Mouse (Mus musculus) embryonic facial prominence, embryonic 10.5 days (tissue): Measurements from ENCODE around the gene Abr. TPM values are rescaled to one million over a fixed set of nuclear protein-coding genes. Genes with fewer than 3 reads are reported as not detected.

Experiments used
- DNase-seq: peaks from one replicate; pipeline ENCODE4 v3.0.0-alpha.2; 2017; ENCODE audit warnings: low spot score
- H3K27ac ChIP-seq: fragments of 300-500 bp; sonication (generic); replicated peaks from 2 replicates; pipeline ENCODE4 v1.5.1; 2016; ENCODE audit warnings: mild to moderate bottlenecking
- H3K27me3 ChIP-seq: fragments of 300-500 bp; sonication (generic); replicated peaks from 2 replicates; pipeline ENCODE4 v1.6.1; 2016; ENCODE audit warnings: low read depth, mild to moderate bottlenecking; ENCODE audit not compliant: poor library complexity, severe bottlenecking
- H3K36me3 ChIP-seq: fragments of 300-500 bp; sonication (generic); replicated peaks from 2 replicates; pipeline ENCODE4 v1.6.1; 2016; ENCODE audit warnings: mild to moderate bottlenecking, moderate library complexity
- H3K4me1 ChIP-seq: fragments of 300-500 bp; sonication (generic); 2 replicates; pipeline ENCODE4 v1.6.1; 2016
- H3K4me3 ChIP-seq: fragments of 300-500 bp; sonication (generic); 2 replicates; pipeline ENCODE4 v1.5.1; 2016; ENCODE audit warnings: mild to moderate bottlenecking, moderate library complexity
- H3K9me3 ChIP-seq: fragments of 300-500 bp; sonication (generic); 2 replicates; pipeline ENCODE4 v1.6.1; 2016; ENCODE audit warnings: mild to moderate bottlenecking
- WGBS: fragments of 180-500 bp; shearing (Covaris S2); methylation state at CpG from one replicate; pipeline ENCODE4 v1.1.7; 2016; 5-methylcytosine and 5-hydroxymethylcytosine counted together
- polyA plus RNA-seq: library from polyadenylated mRNA; unstranded; fragments of >200 nt; fragmentation: Nextera tagmentation; extraction: Ambion mirVana; gene quantifications from 2 replicates; pipeline ENCODE4 v1.2.1, GENCODE M21; 2016

Abr gene
- polyA plus RNA-seq, 1 experiment from 2014 or later = 34.6 TPM

GRCm38 (mm10) chr11:76586119-76586518 is 36.0 kb downstream of the Abr start:
- DNase-seq = no peak
- H3K4me3 ChIP-seq = no peak overlapping the region
- H3K27ac ChIP-seq = no peak overlapping the region
- no peaks in the 10 kb centered on the region for H3K36me3 ChIP-seq
- H3K27me3 ChIP-seq = no peaks in the 10 kb centered on the region; the same call in 1 of the 2 replicates
- H3K4me1 ChIP-seq = peaks cover 3% of the 10 kb centered on the region; the same call in 1 of the 2 replicates
- 81% methylated on average over 3 of the region's 3 CpGs for WGBS
- H3K9me3 ChIP-seq = no peaks in the 10 kb centered on the region

GRCm38 (mm10) chr11:76577588-76578257 is 44.4 kb downstream of the Abr start:
- peak overlapping the region; percentile 16; the same call in 1 of the 2 replicates for H3K27ac ChIP-seq
- WGBS = 28% methylated on average over 12 of the region's 12 CpGs

GRCm38 (mm10) chr11:76572820-76573385 is 49.2 kb downstream of the Abr start:
- WGBS = 86% methylated on average over 6 of the region's 6 CpGs

More at GRCm38 (mm10) chr11:76577588-76578257, 44.4 kb downstream of the Abr start:
- Histone ChIP-seq H3K9me3 (no peaks in the 10 kb centered on the region), H3K4me1 (peaks cover 34% of the 10 kb centered on the region), H3K4me3 (no peak overlapping the region), H3K36me3 (no peaks in the 10 kb centered on the region), H3K27me3 (peaks cover 20% of the 10 kb centered on the region)
- DNase-seq = peak; percentile 93

GRCm38 (mm10) chr11:76571613-76571929 is 50.5 kb downstream of the Abr start:
- Histone ChIP-seq H3K36me3 (no peaks in the 10 kb centered on the region), H3K4me1 (peaks cover 75% of the 10 kb centered on the region), H3K9me3 (no peaks in the 10 kb centered on the region), H3K27ac (peak overlapping the region; percentile 86), H3K4me3 (peak overlapping the region; percentile 71), H3K27me3 (peaks cover 67% of the 10 kb centered on the region)
- WGBS = 4% methylated on average over 9 of the region's 9 CpGs
- DNase-seq = no peak

More at GRCm38 (mm10) chr11:76572820-76573385, 49.2 kb downstream of the Abr start:
- no peak overlapping the region for H3K27ac ChIP-seq
- peaks cover 67% of the 10 kb centered on the region for H3K27me3 ChIP-seq
- H3K9me3 ChIP-seq = no peaks in the 10 kb centered on the region
- DNase-seq = no peak
- H3K36me3 ChIP-seq = no peaks in the 10 kb centered on the region
- H3K4me3 ChIP-seq = no peak overlapping the region
- H3K4me1 ChIP-seq = peaks cover 75% of the 10 kb centered on the region

- H3K4me1 ChIP-seq = peaks cover 75% of the 10 kb centered on the region
- peaks cover 67% of the 10 kb centered on the region for H3K27me3 ChIP-seq
- H3K4me3 ChIP-seq = peak overlapping the region; percentile 71
- no peaks in the 10 kb centered on the region for H3K9me3 ChIP-seq
- under 1% methylated on average over 66 of the region's 66 CpGs for WGBS
- H3K36me3 ChIP-seq = no peaks in the 10 kb centered on the region
- DNase-seq = peak; percentile 82
- peak overlapping the region; percentile 86 for H3K27ac ChIP-seq
These were observed 51.1 kb downstream of the Abr start for GRCm38 (mm10) chr11:76570741-76571612.

GRCm38 (mm10) chr11:76570201-76570731 is 51.8 kb downstream of the Abr start:
- Histone ChIP-seq H3K27me3 (peaks cover 67% of the 10 kb centered on the region), H3K4me3 (peak overlapping the region; percentile 71), H3K9me3 (no peaks in the 10 kb centered on the region), H3K36me3 (no peaks in the 10 kb centered on the region), H3K27ac (peak overlapping the region; percentile 86), H3K4me1 (peaks cover 76% of the 10 kb centered on the region)
- WGBS = 6% methylated on average over 10 of the region's 10 CpGs
- DNase-seq = no peak

- H3K36me3 ChIP-seq = no peaks in the 10 kb centered on the region
- DNase-seq = peak; percentile 14
- H3K9me3 ChIP-seq = no peaks in the 10 kb centered on the region
- WGBS = 41% methylated on average over 3 of the region's 3 CpGs
- H3K4me1 ChIP-seq = peaks cover 75% of the 10 kb centered on the region
- H3K27me3 ChIP-seq = peaks cover 62% of the 10 kb centered on the region
- peak overlapping the region; percentile 71 for H3K4me3 ChIP-seq
- H3K27ac ChIP-seq = no peak overlapping the region
These were observed 52.7 kb downstream of the Abr start for GRCm38 (mm10) chr11:76569436-76569835.

- H3K4me3 ChIP-seq = no peak overlapping the region
- no peak overlapping the region for H3K27ac ChIP-seq
- WGBS = 50% methylated on average over 3 of the region's 3 CpGs
- no peaks in the 10 kb centered on the region for H3K36me3 ChIP-seq
- no peaks in the 10 kb centered on the region for H3K9me3 ChIP-seq
- peaks cover 31% of the 10 kb centered on the region for H3K27me3 ChIP-seq
- DNase-seq = peak; percentile 26
- peaks cover 84% of the 10 kb centered on the region for H3K4me1 ChIP-seq
These were observed 56.0 kb downstream of the Abr start for GRCm38 (mm10) chr11:76566081-76566480.

- Histone ChIP-seq H3K4me1 (peaks cover 50% of the 10 kb centered on the region), H3K27me3 (no peaks in the 10 kb centered on the region), H3K27ac (no peak overlapping the region; the same call in 1 of the 2 replicates), H3K4me3 (no peak overlapping the region), H3K36me3 (peaks cover 16% of the 10 kb centered on the region), H3K9me3 (no peaks in the 10 kb centered on the region)
- no peak for DNase-seq
- 45% methylated on average over 3 of the region's 3 CpGs for WGBS
These were observed 59.5 kb downstream of the Abr start for GRCm38 (mm10) chr11:76562584-76562983.

- Histone ChIP-seq H3K9me3 (no peaks in the 10 kb centered on the region), H3K4me3 (no peak overlapping the region), H3K27ac (no peak overlapping the region), H3K27me3 (no peaks in the 10 kb centered on the region), H3K4me1 (peaks cover 46% of the 10 kb centered on the region), H3K36me3 (peaks cover 16% of the 10 kb centered on the region)
- 39% methylated on average over 4 of the region's 4 CpGs for WGBS
- DNase-seq = no peak
These were observed 59.9 kb downstream of the Abr start for GRCm38 (mm10) chr11:76562165-76562564.

GRCm38 (mm10) chr11:76557837-76558236 is 64.3 kb downstream of the Abr start:
- no peak for DNase-seq

GRCm38 (mm10) chr11:76548153-76548721 is 73.9 kb downstream of the Abr start:
- Histone ChIP-seq H3K4me1 (peaks cover 6% of the 10 kb centered on the region), H3K27me3 (no peaks in the 10 kb centered on the region), H3K27ac (no peak overlapping the region), H3K9me3 (no peaks in the 10 kb centered on the region), H3K36me3 (peaks cover 7% of the 10 kb centered on the region; the same call in 1 of the 2 replicates), H3K4me3 (no peak overlapping the region)
- 87% methylated on average over 4 of the region's 4 CpGs for WGBS
- DNase-seq = no peak

More at GRCm38 (mm10) chr11:76557837-76558236, 64.3 kb downstream of the Abr start:
- H3K4me3 ChIP-seq = no peak overlapping the region
- peaks cover 18% of the 10 kb centered on the region for H3K4me1 ChIP-seq
- no peak overlapping the region for H3K27ac ChIP-seq
- peaks cover 16% of the 10 kb centered on the region for H3K36me3 ChIP-seq
- no peaks in the 10 kb centered on the region for H3K9me3 ChIP-seq
- H3K27me3 ChIP-seq = no peaks in the 10 kb centered on the region
- 84% methylated on average over 4 of the region's 4 CpGs for WGBS
